Mouse (Mus musculus): ENCODE measurements at regions not wholly inside any gene's neighbourhood (a gene's known extent, or its start where the extent isn't known, plus 50 kb on each side); places are given as distances from the start of the nearest gene placed in this dataset.

DNA sequence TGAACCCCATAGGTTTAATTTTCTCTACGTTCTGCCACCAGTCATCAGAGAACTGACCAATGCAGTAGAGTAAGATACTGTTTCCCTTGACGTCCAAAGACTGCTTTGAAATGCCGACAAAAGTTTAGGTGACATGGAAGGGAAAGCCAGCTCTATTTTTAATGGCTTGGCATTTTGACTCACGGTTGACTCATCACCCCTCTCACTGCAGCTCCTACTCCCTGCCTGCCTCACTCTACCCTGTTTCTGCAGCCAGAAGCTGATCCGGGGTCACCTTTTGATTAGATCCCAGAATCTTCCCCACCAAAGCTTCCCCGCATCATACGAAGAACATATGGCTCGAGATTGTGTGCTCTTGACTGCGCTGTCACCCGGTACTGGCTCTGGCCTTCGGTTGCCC lies 154.2 kb downstream of the Klf7 start:
- TF ChIP-seq EP300 (IDR thresholded peaks at IDR 0.05; ENCODE audit: insufficient read depth, low read depth, low read length): no peak
- TF ChIP-seq CTCF (IDR thresholded peaks at IDR 0.05; ENCODE audit: low read depth, low read length): no peak

All from ES-Bruce4 (cell line).